Mouse (Mus musculus): Measurements from ENCODE around the gene Pdrg1. TPM values are rescaled to one million over a fixed set of nuclear protein-coding genes. Genes with fewer than 3 reads are reported as not detected.

Pdrg1 gene
- polyA plus RNA-seq (2017; shearing (Covaris generic)) = 100 to 1,000 TPM; 159 to 166 TPM

GRCm38 (mm10) chr2:153014758-153015593 is at the start of gene Pdrg1:
Gene Pdrg1 (minus strand): TSS chr2:153015427.

GRCm38 (mm10) chr2:153031126-153032082 is 16.2 kb upstream of the Pdrg1 start, which contains the start of gene Xkr7:
Gene Xkr7 (plus strand): TSS chr2:153031852.

GRCm38 (mm10) chr2:152962091-152962793 is 53.0 kb downstream of the Pdrg1 start, which contains the start of gene Ttll9:
Gene Ttll9 (plus strand): TSS chr2:152962485.

Other genes starting within 250 kb of the Pdrg1 start
- gene Bcl2l1, start 183.7 kb downstream of the Pdrg1 start, polyA plus RNA-seq (2017; shearing (Covaris generic)) = 10 to 100 TPM; 39.2 to 67.9 TPM
- gene Tpx2, start 167.5 kb downstream of the Pdrg1 start, polyA plus RNA-seq (2017; shearing (Covaris generic)) = 1 to 10 TPM; 2.2 to 3.7 TPM
- gene Mylk2, start 104.1 kb downstream of the Pdrg1 start, polyA plus RNA-seq (2017; shearing (Covaris generic)) = under 1 TPM in 1 of 2 experiments, not detected in 1; 0.24 TPM
- under 1 TPM; 0.52 to 0.65 TPM for gene Foxs1, start 82.2 kb downstream of the Pdrg1 start, polyA plus RNA-seq (2017; shearing (Covaris generic))
- under 1 TPM in 1 of 2 experiments, not detected in 1; 0.60 TPM for gene Dusp15, start 63.7 kb downstream of the Pdrg1 start, polyA plus RNA-seq (2017; shearing (Covaris generic))
- gene Ttll9, start 52.9 kb downstream of the Pdrg1 start, polyA plus RNA-seq (2017; shearing (Covaris generic)) = 1 to 10 TPM in 1 of 2 experiments, under 1 TPM in 1; 0.71 to 1.8 TPM
- under 1 TPM in 1 of 2 experiments, not detected in 1; 0.21 TPM for gene Xkr7, start 16.4 kb upstream of the Pdrg1 start, polyA plus RNA-seq (2017; shearing (Covaris generic))
- gene Ccm2l, start 50.5 kb upstream of the Pdrg1 start, polyA plus RNA-seq (2017; shearing (Covaris generic)) = not detected
- 1 to 10 TPM in 1 of 2 experiments, under 1 TPM in 1; 0.43 to 3.5 TPM for gene Hck, start 93.0 kb upstream of the Pdrg1 start, polyA plus RNA-seq (2017; shearing (Covaris generic))
- 10 to 100 TPM; 38.2 to 56.3 TPM for gene Tm9sf4, start 145.9 kb upstream of the Pdrg1 start, polyA plus RNA-seq (2017; shearing (Covaris generic))
- 10 to 100 TPM; 31.2 to 41.0 TPM for gene Tspyl3, start 210.0 kb upstream of the Pdrg1 start, polyA plus RNA-seq (2017; shearing (Covaris generic))
- gene Plagl2, start 226.0 kb upstream of the Pdrg1 start, polyA plus RNA-seq (2017; shearing (Covaris generic)) = 10 to 100 TPM; 16.7 to 23.2 TPM
- gene Pofut1, start 226.1 kb upstream of the Pdrg1 start, polyA plus RNA-seq (2017; shearing (Covaris generic)) = 10 to 100 TPM; 20.7 to 23.1 TPM

Data from inflammation-experienced regulatory T-cells (primary cell).